Mouse (Mus musculus): ENCODE data around the gene Fto. TPM values are rescaled to one million over a fixed set of nuclear protein-coding genes. Genes with fewer than 3 reads are reported as not detected.

The Fto gene
- total and polyA plus RNA-seq, 3 experiments = 8.4 to 43.2 (median 15.7) TPM

DNA sequence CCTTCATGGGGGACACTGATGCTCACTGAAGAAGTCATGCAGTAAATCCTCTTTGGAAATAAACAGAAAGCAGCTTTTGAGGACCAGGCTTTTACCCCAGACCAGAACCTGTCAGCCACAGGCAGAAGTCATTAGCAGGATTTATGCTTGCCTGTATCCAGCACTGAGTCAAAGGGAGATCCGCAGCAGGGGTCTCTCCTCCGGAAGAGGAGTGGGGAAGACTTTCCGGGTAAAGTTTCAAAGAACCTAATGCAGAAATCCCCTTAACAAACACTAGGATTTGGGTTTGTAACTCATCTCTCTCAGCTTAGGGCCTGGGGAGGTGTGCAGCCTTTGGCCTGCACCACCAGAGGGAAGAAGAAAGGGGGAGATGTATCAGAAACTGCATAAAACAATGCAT is 262.3 kb downstream of the Fto start:
- dilution Hi-C loops (cut with MboI; ENCODE audit: extremely low pct_ligation_motif_present, extremely low pct_unique_long_range_greater_than_20kb, low sequenced_read_pairs) (no loop called here), in situ Hi-C loops (cut with MboI; ENCODE audit: low pct_ligation_motif_present, low pct_unique_long_range_greater_than_20kb, low sequenced_read_pairs) (no loop called here)
- no peak overlapping the region for H3K9ac ChIP-seq (ENCODE audit: insufficient read depth, low read depth)
- peaks cover 0 to 6% of the 10 kb centered on the region in 2 experiments; a peak in 1 of 4 replicates for H3K4me1 ChIP-seq (ENCODE audit: control insufficient read depth in 1 of 2, insufficient read depth in 2 of 2)
- DNase-seq (ENCODE audit: extremely low read depth) = no peak
- TF ChIP-seq MAZ (IDR thresholded peaks at IDR 0.05; ENCODE audit: low read depth, low read length) = no peak
- no peak for TF ChIP-seq UBTF (IDR thresholded peaks at IDR 0.05; ENCODE audit: low read depth, low read length)
- no peak for TF ChIP-seq NELFE (IDR thresholded peaks at IDR 0.05; ENCODE audit: low read depth, low read length)
- TF ChIP-seq MAFK (IDR thresholded peaks at IDR 0.05; ENCODE audit: insufficient replicate concordance, low read length) = no peak
- no peak for TF ChIP-seq JUN (IDR thresholded peaks at IDR 0.05; ENCODE audit: insufficient read depth, low read depth, low read length)
- TF ChIP-seq PAX5 (IDR thresholded peaks at IDR 0.05; ENCODE audit: low read length) = no peak
- no peak for TF ChIP-seq ZMIZ1 (IDR thresholded peaks at IDR 0.05; ENCODE audit: low read depth, low read length)
- no peak for TF ChIP-seq RAD21 (IDR thresholded peaks at IDR 0.05; ENCODE audit: low read depth, low read length)
- no peak for TF ChIP-seq ZC3H11A (IDR thresholded peaks at IDR 0.05; ENCODE audit: low read depth, low read length)
- no peak for TF ChIP-seq MYC (IDR thresholded peaks at IDR 0.05; ENCODE audit: low read depth, low read length)
- no peak for TF ChIP-seq CTCF (conservative IDR thresholded peaks at IDR 0.05 in 1 of 2, IDR thresholded peaks at IDR 0.05 in 1 of 2; ENCODE audit: low read depth in 2 of 2, low read length in 2 of 2)
- TF ChIP-seq KAT2A (IDR thresholded peaks at IDR 0.05; ENCODE audit: insufficient replicate concordance, low read length) = no peak
- no peak overlapping the region for H3K4me2 ChIP-seq (ENCODE audit: insufficient read depth, low read depth, poor library complexity, severe bottlenecking)
- no peak overlapping the region for H3K27ac ChIP-seq (ENCODE audit: insufficient read depth, low read depth)
- H3K36me3 ChIP-seq (replicated peaks in 1 of 2; ENCODE audit: control insufficient read depth in 1 of 2, insufficient read depth in 1 of 2, low read length in 1 of 2) = peaks cover 3 to 21% of the 10 kb centered on the region in 2 experiments
- no peaks in the 10 kb centered on the region for H3K79me2 ChIP-seq (replicated peaks; ENCODE audit: control insufficient read depth, extremely low read depth, insufficient read depth, poor library complexity, severe bottlenecking)
- H3K9me3 ChIP-seq (replicated peaks; ENCODE audit: low read length) = no peaks in the 10 kb centered on the region
- H3K27me3 ChIP-seq (replicated peaks) = no peaks in the 10 kb centered on the region
- no peak overlapping the region for H3K4me3 ChIP-seq (replicated peaks in 1 of 3; ENCODE audit: low read depth in 2 of 3, low read length in 2 of 3, poor library complexity in 1 of 3)

DNA sequence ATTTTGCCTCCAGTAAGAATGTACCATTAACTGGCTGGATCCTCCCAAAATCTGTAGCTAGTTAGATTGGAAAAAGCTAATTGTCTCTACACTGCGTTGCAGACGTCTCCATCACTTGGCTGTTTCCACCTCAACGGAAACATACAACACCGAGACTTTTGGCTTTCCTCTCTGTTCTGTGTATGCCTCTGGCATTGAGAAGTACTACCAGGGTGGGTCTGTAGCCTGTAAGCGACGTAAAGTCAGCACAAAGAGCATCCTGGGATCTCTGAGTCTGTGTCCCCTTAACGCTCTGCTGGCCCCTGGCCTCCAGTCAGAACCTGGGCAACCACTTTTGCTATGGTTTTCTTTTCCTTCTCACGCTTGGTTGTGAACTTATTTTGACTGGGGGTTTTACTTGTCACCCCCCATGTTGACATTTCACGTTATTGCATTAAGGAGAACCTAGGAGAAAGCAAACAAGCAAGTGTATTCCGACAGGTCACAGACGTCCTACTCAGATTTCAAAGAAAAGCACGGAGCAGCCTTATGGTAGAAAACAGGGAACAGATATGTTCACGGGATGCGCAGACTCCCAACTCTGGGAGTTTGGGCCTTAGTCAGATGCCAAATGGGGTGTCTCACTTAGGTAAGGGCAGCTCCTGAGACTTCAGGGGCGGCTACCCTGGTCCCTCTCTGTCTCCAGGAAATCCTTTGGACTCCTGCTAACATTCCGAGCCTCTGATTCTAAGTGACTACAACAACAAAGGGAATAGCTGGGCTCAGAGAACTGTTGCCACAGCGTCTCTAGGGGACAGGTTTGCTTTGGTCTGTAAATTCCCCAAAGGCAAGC is 263.0 kb downstream of the Fto start:
- no peak overlapping the region for H3K9ac ChIP-seq (ENCODE audit: insufficient read depth, low read depth)
- no peaks in the 10 kb centered on the region for H3K9me3 ChIP-seq (replicated peaks; ENCODE audit: low read length)
- H3K27me3 ChIP-seq (replicated peaks) = no peaks in the 10 kb centered on the region
- no peak for DNase-seq (ENCODE audit: extremely low read depth)
- dilution Hi-C loops (cut with MboI; ENCODE audit: extremely low pct_ligation_motif_present, extremely low pct_unique_long_range_greater_than_20kb, low sequenced_read_pairs) (no loop called here), in situ Hi-C loops (cut with MboI; ENCODE audit: low pct_ligation_motif_present, low pct_unique_long_range_greater_than_20kb, low sequenced_read_pairs) (no loop called here)
- H3K27ac ChIP-seq (ENCODE audit: insufficient read depth, low read depth) = no peak overlapping the region
- H3K4me1 ChIP-seq (ENCODE audit: control insufficient read depth in 1 of 2, insufficient read depth in 2 of 2) = peaks cover 0 to 6% of the 10 kb centered on the region in 2 experiments; a peak in 1 of 4 replicates
- no peak overlapping the region for H3K4me3 ChIP-seq (replicated peaks in 1 of 3; ENCODE audit: low read depth in 2 of 3, low read length in 2 of 3, poor library complexity in 1 of 3)
- peaks cover 3 to 20% of the 10 kb centered on the region in 2 experiments for H3K36me3 ChIP-seq (replicated peaks in 1 of 2; ENCODE audit: control insufficient read depth in 1 of 2, insufficient read depth in 1 of 2, low read length in 1 of 2)
- TF ChIP-seq MAFK (IDR thresholded peaks at IDR 0.05; ENCODE audit: insufficient replicate concordance, low read length) (no peak), CHD2 (IDR thresholded peaks at IDR 0.05; ENCODE audit: low read length) (no peak), ETS1 (conservative IDR thresholded peaks at IDR 0.05; ENCODE audit: low read depth, low read length) (no peak), EP300 (IDR thresholded peaks at IDR 0.05; ENCODE audit: low read length) (no peak), TBP (conservative IDR thresholded peaks at IDR 0.05; ENCODE audit: low read depth, low read length) (no peak), SIN3A (IDR thresholded peaks at IDR 0.05; ENCODE audit: low read length) (no peak), MAX (IDR thresholded peaks at IDR 0.05; ENCODE audit: low read length) (no peak), SMC3 (IDR thresholded peaks at IDR 0.05; ENCODE audit: low read depth, low read length) (no peak), ZMIZ1 (IDR thresholded peaks at IDR 0.05; ENCODE audit: low read depth, low read length) (no peak), MYC (IDR thresholded peaks at IDR 0.05; ENCODE audit: low read depth, low read length) (no peak), KAT2A (IDR thresholded peaks at IDR 0.05; ENCODE audit: insufficient replicate concordance, low read length) (no peak), RCOR1 (conservative IDR thresholded peaks at IDR 0.05; ENCODE audit: low read depth, low read length) (no peak), HCFC1 (IDR thresholded peaks at IDR 0.05; ENCODE audit: low read depth, low read length) (no peak), JUND (conservative IDR thresholded peaks at IDR 0.05; ENCODE audit: low read depth, low read length) (no peak), ZC3H11A (IDR thresholded peaks at IDR 0.05; ENCODE audit: low read depth, low read length) (no peak), POLR2A (IDR thresholded peaks at IDR 0.05; ENCODE audit: low read depth, low read length) (no peak), E2F4 (IDR thresholded peaks at IDR 0.05; ENCODE audit: insufficient replicate concordance, low read depth, low read length) (no peak)
- H3K4me2 ChIP-seq (ENCODE audit: insufficient read depth, low read depth, poor library complexity, severe bottlenecking) = no peak overlapping the region
- no peaks in the 10 kb centered on the region for H3K79me2 ChIP-seq (replicated peaks; ENCODE audit: control insufficient read depth, extremely low read depth, insufficient read depth, poor library complexity, severe bottlenecking)

All from CH12.LX (cell line).